Mouse (Mus musculus): ENCODE measurements around the gene 2410137M14Rik.

DNA sequence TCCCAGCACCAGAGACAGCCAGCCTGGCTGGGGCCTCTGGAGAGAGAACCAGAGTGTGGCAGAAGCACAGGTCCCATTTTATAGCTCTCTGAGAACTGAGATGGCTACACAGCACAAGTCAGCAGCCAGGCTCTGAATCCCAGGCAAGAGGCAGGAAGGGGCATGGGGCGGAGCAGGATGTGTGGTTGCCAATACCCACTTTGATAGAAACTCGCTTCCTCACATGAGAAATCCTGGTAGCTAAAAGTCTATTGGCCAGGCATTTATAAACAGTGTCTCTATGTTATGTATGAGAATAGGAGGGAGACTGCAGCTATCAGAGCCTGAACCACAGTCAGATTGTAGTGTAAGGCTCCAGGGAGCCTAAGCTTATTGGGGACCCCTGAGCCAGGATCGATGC, 8.2 kb downstream of the 2410137M14Rik start:
- TF ChIP-seq POLR2A (IDR thresholded peaks at IDR 0.05; ENCODE audit: borderline replicate concordance, low read depth, low read length): no peak
- no peak for TF ChIP-seq CTCF (IDR thresholded peaks at IDR 0.05; ENCODE audit: low read depth, low read length)

Data from bone marrow macrophage, adult 2 months (primary cell).